Mouse (Mus musculus) E14TG2a.4 (cell line): ENCODE data around the gene Ugt1a2.

Experiments
- H3K27me3 ChIP-seq: 2 replicates; pipeline ENCODE4 v1.6.1; 2014; ENCODE audit warnings: low read length, control low read depth; ENCODE audit not compliant: insufficient read depth
- H3K36me3 ChIP-seq: 2 replicates; pipeline ENCODE4 v1.6.1; 2014; ENCODE audit warnings: low read length, control low read depth; ENCODE audit not compliant: insufficient read depth
- H3K4me1 ChIP-seq: replicated peaks from 2 replicates; pipeline ENCODE4 v1.6.1; 2014; ENCODE audit warnings: low read depth, low read length, control low read depth
- H3K4me3 ChIP-seq: replicated peaks from 2 replicates; pipeline ENCODE4 v1.5.1; 2014; ENCODE audit warnings: mild to moderate bottlenecking, low read length
- H3K9me3 ChIP-seq: 2 replicates; pipeline ENCODE4 v1.6.1; 2014; ENCODE audit warnings: low read length, control low read depth
- CTCF ChIP-seq: conservative IDR thresholded peaks from 2 replicates; pipeline ENCODE4 v1.5.1; 2014; ENCODE audit warnings: low read length
- NANOG ChIP-seq: IDR thresholded peaks from 2 replicates; pipeline ENCODE4 v1.6.1; 2014; ENCODE audit warnings: borderline replicate concordance, low read length, mixed read lengths
- POU5F1 ChIP-seq: IDR thresholded peaks from 2 replicates; pipeline ENCODE4 v1.6.1; 2014; ENCODE audit warnings: low read length, borderline replicate concordance

Ugt1a2 gene

DNA sequence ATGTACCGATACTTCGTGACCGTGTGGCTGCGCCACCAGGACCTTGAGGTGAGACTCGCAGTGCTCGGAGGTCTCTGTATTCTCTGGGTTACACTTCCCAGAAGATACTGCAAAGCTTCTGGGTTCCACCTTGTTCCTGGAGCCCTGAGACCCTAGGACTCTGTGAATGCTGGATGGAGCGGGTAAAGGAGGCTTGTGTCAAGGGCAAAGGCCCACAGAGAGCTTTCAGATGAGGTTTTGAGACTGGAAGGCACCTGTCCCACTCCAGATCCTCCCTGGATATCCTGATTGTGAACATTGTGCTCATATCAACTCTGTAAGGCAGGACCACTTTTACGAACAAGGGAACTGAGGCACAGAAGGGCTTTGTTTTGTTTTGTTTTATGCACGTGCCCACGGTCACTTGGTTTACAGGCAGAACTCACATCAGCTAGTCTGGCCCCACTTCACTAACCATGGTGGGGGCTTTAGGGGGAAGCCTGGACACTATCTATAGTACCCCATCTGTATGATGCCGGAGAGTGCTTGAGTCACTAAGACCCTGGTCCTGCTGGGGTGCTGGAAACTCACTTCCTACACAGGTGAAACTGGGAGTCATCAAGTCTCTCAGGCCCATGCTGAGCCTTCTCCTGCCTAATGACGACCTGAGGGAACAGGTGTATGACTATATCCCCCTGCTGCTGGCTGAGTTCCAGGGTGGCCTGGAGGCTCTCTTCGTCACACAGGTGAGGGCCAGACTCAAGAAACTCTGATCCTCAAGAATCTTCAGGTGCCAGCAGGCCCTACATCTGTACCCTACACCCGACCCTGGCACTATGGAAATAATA, 33.2 kb downstream of the Ugt1a2 start:
- Histone ChIP-seq H3K4me3 (no peak overlapping the region), H3K9me3 (peaks cover 53% of the 10 kb centered on the region), H3K36me3 (no peaks in the 10 kb centered on the region), H3K4me1 (no peaks in the 10 kb centered on the region), H3K27me3 (peaks cover 20% of the 10 kb centered on the region; the same call in 1 of the 2 replicates)
- TF ChIP-seq POU5F1 (no peak), CTCF (no peak), NANOG (no peak)

DNA sequence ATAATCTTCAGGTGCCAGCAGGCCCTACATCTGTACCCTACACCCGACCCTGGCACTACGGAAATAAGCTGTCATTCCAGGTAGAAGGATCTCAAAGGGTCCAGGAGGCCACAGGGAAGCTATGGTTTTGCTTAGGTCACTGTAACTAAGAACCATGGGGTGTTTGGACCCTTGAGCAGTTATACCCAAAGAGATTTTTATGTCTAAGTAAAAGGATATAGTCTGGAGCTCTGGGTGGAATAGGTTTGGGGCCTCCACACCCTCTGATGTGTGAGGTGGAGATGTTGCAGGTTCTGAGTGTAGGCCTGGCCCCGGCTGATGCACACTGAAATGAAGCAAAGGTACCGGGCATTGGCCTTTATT, 33.8 kb downstream of the Ugt1a2 start:
- Histone ChIP-seq H3K36me3 (no peaks in the 10 kb centered on the region), H3K4me1 (no peaks in the 10 kb centered on the region), H3K4me3 (no peak overlapping the region), H3K27me3 (peaks cover 24% of the 10 kb centered on the region; the same call in 1 of the 2 replicates), H3K9me3 (peaks cover 59% of the 10 kb centered on the region)
- no peak for TF ChIP-seq NANOG
- TF ChIP-seq CTCF: no peak
- no peak for TF ChIP-seq POU5F1

GRCm38 (mm10) chr1:88234646-88235045, 34.2 kb downstream of the Ugt1a2 start:
- Histone ChIP-seq H3K27me3 (peaks cover 24% of the 10 kb centered on the region; the same call in 1 of the 2 replicates), H3K4me3 (no peak overlapping the region), H3K9me3 (peaks cover 63% of the 10 kb centered on the region), H3K4me1 (no peaks in the 10 kb centered on the region), H3K36me3 (no peaks in the 10 kb centered on the region)
- TF ChIP-seq CTCF: no peak
- TF ChIP-seq POU5F1: no peak
- TF ChIP-seq NANOG: no peak

- peaks cover 23% of the 10 kb centered on the region for H3K27me3 ChIP-seq
- no peak for TF ChIP-seq CTCF
- no peak for TF ChIP-seq POU5F1
- no peak for TF ChIP-seq NANOG
- peaks cover 64% of the 10 kb centered on the region for H3K9me3 ChIP-seq
Observed at GRCm38 (mm10) chr1:88235046-88235893, 34.9 kb downstream of the Ugt1a2 start.

GRCm38 (mm10) chr1:88235894-88236415, 35.6 kb downstream of the Ugt1a2 start:
- H3K36me3 ChIP-seq: no peaks in the 10 kb centered on the region
- no peak overlapping the region for H3K4me3 ChIP-seq
- TF ChIP-seq NANOG (no peak), POU5F1 (no peak), CTCF (no peak)
- H3K9me3 ChIP-seq: peaks cover 70% of the 10 kb centered on the region
- H3K4me1 ChIP-seq: no peaks in the 10 kb centered on the region
- peaks cover 22% of the 10 kb centered on the region for H3K27me3 ChIP-seq

More at GRCm38 (mm10) chr1:88235046-88235893, 34.9 kb downstream of the Ugt1a2 start:
- Histone ChIP-seq H3K4me1 (no peaks in the 10 kb centered on the region), H3K4me3 (no peak overlapping the region), H3K36me3 (no peaks in the 10 kb centered on the region)

GRCm38 (mm10) chr1:88237311-88237710, 36.9 kb downstream of the Ugt1a2 start:
- TF ChIP-seq POU5F1: no peak
- no peak for TF ChIP-seq CTCF
- TF ChIP-seq NANOG: no peak
- Histone ChIP-seq H3K36me3 (no peaks in the 10 kb centered on the region), H3K27me3 (peaks cover 15% of the 10 kb centered on the region), H3K4me3 (no peak overlapping the region), H3K4me1 (no peaks in the 10 kb centered on the region), H3K9me3 (peaks cover 70% of the 10 kb centered on the region)

- no peaks in the 10 kb centered on the region for H3K4me1 ChIP-seq
- H3K9me3 ChIP-seq: peaks cover 72% of the 10 kb centered on the region
- peaks cover 10% of the 10 kb centered on the region; the same call in 1 of the 2 replicates for H3K27me3 ChIP-seq
- H3K36me3 ChIP-seq: no peaks in the 10 kb centered on the region
- no peak overlapping the region for H3K4me3 ChIP-seq
- TF ChIP-seq POU5F1 (0 out of 2 replicates have a peak, but pooled peaks have one; percentile 23), CTCF (no peak), NANOG (no peak)
Observed at GRCm38 (mm10) chr1:88238771-88239170, 38.4 kb downstream of the Ugt1a2 start.

DNA sequence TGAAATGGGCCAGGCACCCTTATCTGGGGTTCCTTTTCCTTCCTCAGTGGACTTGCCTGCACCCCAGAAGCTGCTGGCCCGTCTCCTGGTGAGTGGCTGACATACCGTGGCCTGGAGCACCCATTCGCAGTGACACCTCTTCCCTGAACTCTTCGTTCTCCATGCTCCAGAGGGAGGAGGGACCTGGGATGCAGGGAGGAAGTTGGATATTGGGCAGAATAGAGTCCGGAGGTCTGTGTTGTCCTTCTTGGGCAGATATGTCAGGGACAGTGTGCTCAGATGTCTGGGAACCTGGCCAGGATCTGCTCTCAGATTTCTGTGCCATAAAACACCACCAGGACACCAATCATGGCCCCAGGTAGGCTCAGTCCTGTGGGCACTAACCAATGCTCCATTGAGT, 39.7 kb downstream of the Ugt1a2 start:
- no peaks in the 10 kb centered on the region for H3K36me3 ChIP-seq
- no peak overlapping the region for H3K4me3 ChIP-seq

More for the DNA sequence above, 39.7 kb downstream of the Ugt1a2 start:
- Histone ChIP-seq H3K27me3 (peaks cover 7% of the 10 kb centered on the region; the same call in 1 of the 2 replicates), H3K9me3 (peaks cover 68% of the 10 kb centered on the region), H3K4me1 (no peaks in the 10 kb centered on the region)
- TF ChIP-seq CTCF: no peak
- no peak for TF ChIP-seq POU5F1
- no peak for TF ChIP-seq NANOG
